Mouse (Mus musculus): ENCODE data around the gene Leng1. TPM values are rescaled to one million over a fixed set of nuclear protein-coding genes. Genes with fewer than 3 reads are reported as not detected.

Leng1 gene
- total RNA-seq, 2 experiments from 2014 or later: 5.8 to 6.6 TPM

- no peak for DNase-seq (ENCODE audit: low spot score in 2 of 2)
Measured at GRCm38 (mm10) chr7:3630478-3630815, 35.2 kb downstream of the Leng1 start.

GRCm38 (mm10) chr7:3629543-3630477 lies 35.8 kb downstream of the Leng1 start, which contains the start of the genes Tfpt and Prpf31:
Gene Tfpt, minus strand, starts transcription at chr7:3629929.
Gene Prpf31, plus strand, starts transcription at chr7:3629985.
- DNase-seq (ENCODE audit: low spot score in 2 of 2): peak; percentile 94 to 97

- no peak for DNase-seq (ENCODE audit: low spot score in 2 of 2)
Measured at GRCm38 (mm10) chr7:3629030-3629429, 36.6 kb downstream of the Leng1 start.

GRCm38 (mm10) chr7:3617242-3617995 lies 48.2 kb downstream of the Leng1 start, which contains the start of gene Ndufa3:
Gene Ndufa3, plus strand, starts transcription at chr7:3617373.
- peak; percentile 86 to 90 for DNase-seq (ENCODE audit: low spot score in 2 of 2)

- DNase-seq (ENCODE audit: low spot score in 2 of 2): no peak
Measured at GRCm38 (mm10) chr7:3616389-3617241, 49.0 kb downstream of the Leng1 start.

- no peak for DNase-seq (ENCODE audit: low spot score in 2 of 2)
Measured at GRCm38 (mm10) chr7:3616057-3616388, 49.6 kb downstream of the Leng1 start, which contains the start of gene Oscar. Gene Oscar, minus strand, starts transcription at chr7:3616157.

GRCm38 (mm10) chr7:3614021-3614420 lies 51.6 kb downstream of the Leng1 start:
- no peak for DNase-seq (ENCODE audit: low spot score in 2 of 2)

- no peak for DNase-seq (ENCODE audit: low spot score in 2 of 2)
Measured at GRCm38 (mm10) chr7:3611006-3611405, 54.6 kb downstream of the Leng1 start.

- no peak for DNase-seq (ENCODE audit: low spot score in 2 of 2)
Measured at GRCm38 (mm10) chr7:3610437-3610836, 55.2 kb downstream of the Leng1 start.

Small RNA genes within 50 kb of the gene (microRNA-seq; reads per million reads assigned to microRNA genes)
- 3.0 to 5.9 reads per million in 2 experiments for gene Mir3572

Other genes starting within 250 kb of the Leng1 start
- gene Cacng6, start 241.6 kb downstream of the Leng1 start, total RNA-seq (2021): 1 to 10 TPM; 1.3 to 1.5 TPM
- gene Tarm1, start 163.2 kb downstream of the Leng1 start, total RNA-seq (2021): not detected
- gene Oscar, start 49.7 kb downstream of the Leng1 start, total RNA-seq (2021): 1 to 10 TPM; 1.0 to 1.1 TPM
- 100 to 1,000 TPM; 549 to 603 TPM for gene Ndufa3, start 48.5 kb downstream of the Leng1 start, total RNA-seq (2021)
- gene Tfpt, start 35.9 kb downstream of the Leng1 start, total RNA-seq (2021): 10 to 100 TPM; 39.2 to 44.2 TPM
- gene Prpf31, start 35.9 kb downstream of the Leng1 start, total RNA-seq (2021): 10 to 100 TPM; 49.7 to 55.4 TPM
- 10 to 100 TPM; 59.1 to 60.6 TPM for gene Cnot3, start 20.6 kb downstream of the Leng1 start, total RNA-seq (2021)
- 1 to 10 TPM; 5.6 to 6.2 TPM for gene Tmc4, start 11.7 kb upstream of the Leng1 start, total RNA-seq (2021)
- gene Tsen34, start 27.0 kb upstream of the Leng1 start, total RNA-seq (2021): 10 to 100 TPM; 79.6 to 89.9 TPM
- 100 to 1,000 TPM; 167 to 184 TPM for gene Mboat7, start 27.7 kb upstream of the Leng1 start, total RNA-seq (2021)
- gene Rps9, start 38.2 kb upstream of the Leng1 start, total RNA-seq (2021): 100 to 1,000 TPM; 390 to 414 TPM
- under 1 TPM in 1 of 2 experiments, not detected in 1; 0.15 TPM for gene Pirb, start 54.6 kb upstream of the Leng1 start, total RNA-seq (2021)
- not detected for gene Gm15448, start 159.8 kb upstream of the Leng1 start, total RNA-seq (2021)
- not detected for gene Pira2, start 179.2 kb upstream of the Leng1 start, total RNA-seq (2021)
- gene Gm14548, start 232.3 kb upstream of the Leng1 start, total RNA-seq (2021): not detected
- gene Lilra6, start 249.7 kb upstream of the Leng1 start, total RNA-seq (2021): not detected